Mouse (Mus musculus): ENCODE measurements around the gene E2f3.

- no peak for TF ChIP-seq CTCF (IDR thresholded peaks at IDR 0.05; ENCODE audit: borderline replicate concordance, insufficient read depth, low read length)
- no peak for TF ChIP-seq POLR2A (IDR thresholded peaks at IDR 0.05; ENCODE audit: low read depth, low read length)
These were observed 66.0 kb downstream of the E2f3 start for GRCm38 (mm10) chr13:29919841-29920240.
